Mouse (Mus musculus) liver, adult 2 months (tissue): ENCODE data around the gene Kif3c. TPM values are rescaled to one million over a fixed set of nuclear protein-coding genes. Genes with fewer than 3 reads are reported as not detected.
"Not testable (repeated sequence)": the region's sequence is repeated elsewhere in the genome, so short reads cannot be mapped to it uniquely, and the experiment has no call there.

Experiments used
- DNase-seq: peaks from one replicate; pipeline ENCODE4 v3.0.0-alpha.2; 2011; ENCODE audit warnings: low read depth, low spot score; ENCODE audit errors: extremely low read depth
- H3K27ac ChIP-seq: fragments of 200-500 bp; replicated peaks from 2 replicates; pipeline ENCODE4 v1.5.1; 2012; ENCODE audit warnings: low read depth, mild to moderate bottlenecking, control low read depth, inconsistent platforms, low read length; ENCODE audit not compliant: insufficient read depth
- H3K27me3 ChIP-seq: fragments of 200-500 bp; 2 replicates; pipeline ENCODE4 v1.6.1; 2012; ENCODE audit warnings: mild to moderate bottlenecking, moderate library complexity, low read length, inconsistent platforms; ENCODE audit not compliant: control insufficient read depth, insufficient read depth
- H3K36me3 ChIP-seq: fragments of 200-500 bp; 2 replicates; pipeline ENCODE4 v1.6.1; 2012; ENCODE audit warnings: low read length, inconsistent platforms; ENCODE audit not compliant: control insufficient read depth, insufficient read depth
- H3K4me1 ChIP-seq: fragments of 200-500 bp; 2 replicates; pipeline ENCODE4 v1.6.1; 2011; ENCODE audit warnings: low read length; ENCODE audit not compliant: control insufficient read depth, insufficient read depth
- H3K4me3 ChIP-seq: fragments of 200-500 bp; 2 replicates; pipeline ENCODE4 v1.5.1; 2011; ENCODE audit warnings: low read depth, mild to moderate bottlenecking, control low read depth, low read length, moderate library complexity; ENCODE audit not compliant: insufficient read depth
- H3K79me2 ChIP-seq: fragments of 200-500 bp; 2 replicates; pipeline ENCODE4 v1.6.1; 2012; ENCODE audit warnings: inconsistent platforms, mild to moderate bottlenecking, low read length, moderate library complexity; ENCODE audit not compliant: control insufficient read depth, insufficient read depth
- H3K9ac ChIP-seq: fragments of 200-500 bp; 2 replicates; pipeline ENCODE4 v1.6.1; 2012; ENCODE audit warnings: low read depth, mild to moderate bottlenecking, control low read depth, inconsistent platforms, low read length
- CTCF ChIP-seq: fragments of 200-500 bp; IDR thresholded peaks from 2 replicates; pipeline ENCODE4 v1.5.1; 2011; ENCODE audit warnings: low read depth, low read length, control low read depth
- POLR2A ChIP-seq: fragments of 200-500 bp; IDR thresholded peaks from 2 replicates; pipeline ENCODE4 v1.6.1; 2011; ENCODE audit warnings: low read length, control low read depth; ENCODE audit not compliant: insufficient read depth; ENCODE audit errors: extremely low read depth
- WGBS: fragments of 180-500 bp; shearing (Covaris S2); methylation state at CpG from one replicate; pipeline ENCODE4 v1.1.7; 2018; 5-methylcytosine and 5-hydroxymethylcytosine counted together
- polyA plus RNA-seq: library from polyadenylated mRNA; depleted of rRNA; stranded (reverse); fragments of >200 nt; gene quantifications from 2 replicates; pipeline ENCODE4 v1.2.3, GENCODE M21; 2012
- total RNA-seq: library from RNA; depleted of rRNA; stranded (reverse); fragments of >200 nt; gene quantifications from 2 replicates; pipeline ENCODE4 v1.2.3, GENCODE M21; 2014

Gene Kif3c
- total and polyA plus RNA-seq, 2 experiments = 0.55 to 0.99 TPM

DNA sequence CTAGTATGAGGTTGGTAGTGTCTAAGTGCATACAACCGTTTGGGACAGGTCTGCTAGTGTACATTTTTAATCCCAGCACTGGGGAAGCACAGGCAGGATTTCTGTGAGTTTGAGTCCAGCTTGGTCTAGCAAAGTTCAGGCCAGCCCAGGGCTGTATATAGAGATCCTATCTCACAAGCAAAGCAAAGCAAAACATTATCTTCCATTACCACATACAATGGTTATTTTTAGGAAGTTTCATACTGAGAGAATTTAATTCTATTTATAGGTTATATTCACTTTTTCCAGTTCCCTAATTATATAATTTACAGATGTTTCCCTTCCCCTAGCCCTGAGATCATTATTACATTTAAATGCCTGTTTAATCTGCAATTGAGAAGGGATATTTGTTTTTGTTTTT, 26.3 kb downstream of the Kif3c start:
- DNase-seq = no peak
- no peak overlapping the region for H3K9ac ChIP-seq
- H3K27me3 ChIP-seq = no peaks in the 10 kb centered on the region
- no peaks in the 10 kb centered on the region for H3K79me2 ChIP-seq
- no peaks in the 10 kb centered on the region for H3K4me1 ChIP-seq
- no peaks in the 10 kb centered on the region for H3K36me3 ChIP-seq
- no peak overlapping the region for H3K27ac ChIP-seq
- WGBS = 63% methylated on average over 1 of the region's 1 CpGs
- TF ChIP-seq POLR2A (no peak), CTCF (no peak)
- H3K4me3 ChIP-seq = no peak overlapping the region

DNA sequence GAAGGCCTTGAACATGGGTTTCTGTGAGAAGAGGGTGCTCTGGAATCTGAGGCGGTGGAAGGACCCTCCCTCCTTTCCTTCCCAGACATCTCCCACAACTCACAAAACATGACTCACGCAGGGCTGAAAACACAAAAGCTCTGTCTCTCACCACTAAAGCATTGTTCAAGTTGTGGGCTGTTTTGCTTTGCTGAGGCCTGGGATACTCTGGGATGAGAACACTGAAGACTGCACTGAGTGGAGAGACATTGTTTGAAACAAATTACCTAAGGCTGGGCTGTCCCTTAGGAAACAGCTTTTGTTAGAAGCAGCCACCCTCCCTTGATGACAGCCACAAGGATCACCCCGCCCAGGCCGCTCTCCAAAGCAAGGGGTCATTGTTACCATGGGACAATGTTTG, 28.2 kb downstream of the Kif3c start:
- WGBS = 91% methylated on average over 4 of the region's 4 CpGs

DNA sequence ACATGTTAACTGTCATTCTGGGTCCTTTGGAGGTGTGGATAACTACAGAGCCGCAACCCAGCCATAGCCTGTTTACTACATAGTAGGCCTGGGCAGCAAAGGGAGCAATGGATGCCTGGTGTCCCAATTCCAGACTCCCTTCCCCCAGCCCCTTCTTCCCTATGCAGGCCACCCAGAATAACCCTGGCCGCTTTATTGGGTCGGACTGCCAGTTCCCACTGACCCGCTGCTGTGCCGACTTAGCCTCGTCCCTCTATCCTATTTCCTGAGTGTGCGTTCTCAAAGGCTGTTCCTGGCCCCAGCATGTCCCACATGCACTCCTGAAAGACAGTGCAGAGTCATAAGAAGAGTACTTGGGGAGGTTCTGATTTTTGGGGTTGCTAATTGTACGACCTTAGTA, 32.0 kb downstream of the Kif3c start:
- no peak overlapping the region for H3K9ac ChIP-seq
- H3K27ac ChIP-seq = no peak overlapping the region
- H3K79me2 ChIP-seq = no peaks in the 10 kb centered on the region
- no peak for DNase-seq
- no peaks in the 10 kb centered on the region for H3K36me3 ChIP-seq
- H3K4me3 ChIP-seq = no peak overlapping the region
- no peaks in the 10 kb centered on the region for H3K27me3 ChIP-seq
- no peak for TF ChIP-seq CTCF
- no peak for TF ChIP-seq POLR2A
- no peaks in the 10 kb centered on the region for H3K4me1 ChIP-seq
- WGBS = 90% methylated on average over 8 of the region's 8 CpGs

More for the DNA sequence above, 28.2 kb downstream of the Kif3c start:
- no peaks in the 10 kb centered on the region for H3K79me2 ChIP-seq
- no peak overlapping the region for H3K9ac ChIP-seq
- H3K4me3 ChIP-seq = no peak overlapping the region
- no peak overlapping the region for H3K27ac ChIP-seq
- no peaks in the 10 kb centered on the region for H3K27me3 ChIP-seq
- H3K4me1 ChIP-seq = no peaks in the 10 kb centered on the region
- no peak for TF ChIP-seq POLR2A
- no peak for TF ChIP-seq CTCF
- no peaks in the 10 kb centered on the region for H3K36me3 ChIP-seq
- DNase-seq = no peak

DNA sequence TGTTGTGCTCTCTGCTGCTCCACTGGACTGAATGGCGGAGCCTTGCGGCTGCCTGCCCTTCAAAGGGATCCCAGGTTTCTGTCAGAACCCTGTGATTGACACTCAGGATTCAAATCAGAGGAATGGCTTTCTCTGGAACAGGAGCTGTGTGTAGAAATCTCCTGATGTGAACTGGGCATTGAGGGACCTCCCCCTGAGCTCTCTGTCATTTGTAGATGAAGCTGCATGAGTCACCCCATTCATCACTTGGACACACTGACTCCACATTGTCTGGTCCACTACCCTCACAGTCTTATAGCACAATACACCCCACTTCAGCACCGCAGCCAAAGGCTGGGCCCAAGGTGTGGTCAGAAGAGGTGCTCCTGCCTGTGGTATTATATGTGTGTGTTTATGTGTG, 40.7 kb downstream of the Kif3c start:
- H3K27ac ChIP-seq, H3K36me3 ChIP-seq, DNase-seq, H3K9ac ChIP-seq, H3K4me1 ChIP-seq, H3K27me3 ChIP-seq, H3K79me2 ChIP-seq, H3K4me3 ChIP-seq: not testable (repeated sequence)
- 92% methylated on average over 3 of the region's 3 CpGs for whole genome bisulfite sequencing

DNA sequence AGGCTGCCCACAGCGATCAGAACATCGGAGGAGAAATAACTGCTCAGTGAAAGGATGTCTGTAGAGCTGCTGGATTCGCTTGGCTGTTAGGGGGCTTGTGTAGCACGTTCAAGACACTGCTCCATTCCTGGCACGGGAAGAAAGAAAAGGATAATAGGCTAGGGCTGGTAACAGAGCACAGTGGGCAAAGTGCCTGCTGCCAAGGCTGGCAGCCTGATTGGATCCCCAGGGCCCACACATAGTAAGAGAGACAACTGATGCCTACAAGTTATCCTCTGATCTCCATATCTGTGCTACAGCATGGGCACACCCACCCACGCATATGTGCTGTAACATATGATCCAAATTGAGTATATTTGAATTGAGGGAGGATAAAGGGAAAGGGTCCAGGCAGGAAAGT, 41.7 kb downstream of the Kif3c start:
- Histone ChIP-seq H3K36me3 (no peaks in the 10 kb centered on the region), H3K79me2 (no peaks in the 10 kb centered on the region), H3K4me1 (no peaks in the 10 kb centered on the region), H3K27me3 (no peaks in the 10 kb centered on the region), H3K9ac (no peak overlapping the region), H3K4me3 (no peak overlapping the region), H3K27ac (no peak overlapping the region)
- 91% methylated on average over 6 of the region's 6 CpGs for WGBS
- TF ChIP-seq POLR2A (no peak), CTCF (no peak)
- DNase-seq = no peak

DNA sequence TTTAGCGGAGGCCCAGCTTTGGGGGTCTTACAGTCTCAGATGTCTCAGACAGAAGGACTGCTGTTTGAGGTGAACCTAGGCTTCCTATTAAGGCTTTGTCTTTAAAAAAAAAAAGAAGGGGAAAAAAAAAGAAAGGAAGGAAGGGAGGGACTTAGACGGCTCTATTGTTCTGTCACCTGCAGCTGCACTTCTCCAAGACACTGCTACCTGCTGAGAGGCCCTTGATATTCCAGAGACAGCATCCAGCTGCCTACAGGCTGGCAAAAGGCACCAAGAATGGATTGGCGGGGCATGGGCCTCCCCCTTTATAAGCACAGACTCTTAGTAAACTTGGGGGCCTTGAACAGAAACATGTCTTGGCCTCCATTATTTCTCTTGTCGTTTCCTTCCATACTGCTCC, 50.0 kb downstream of the Kif3c start:
- no peak overlapping the region for H3K4me3 ChIP-seq
- no peak overlapping the region for H3K9ac ChIP-seq
- no peaks in the 10 kb centered on the region for H3K36me3 ChIP-seq
- H3K4me1 ChIP-seq = no peaks in the 10 kb centered on the region
- TF ChIP-seq POLR2A (no peak), CTCF (no peak)
- no peaks in the 10 kb centered on the region for H3K27me3 ChIP-seq
- H3K27ac ChIP-seq = no peak overlapping the region
- no peak for DNase-seq
- 95% methylated on average over 4 of the region's 4 CpGs for WGBS
- no peaks in the 10 kb centered on the region for H3K79me2 ChIP-seq

DNA sequence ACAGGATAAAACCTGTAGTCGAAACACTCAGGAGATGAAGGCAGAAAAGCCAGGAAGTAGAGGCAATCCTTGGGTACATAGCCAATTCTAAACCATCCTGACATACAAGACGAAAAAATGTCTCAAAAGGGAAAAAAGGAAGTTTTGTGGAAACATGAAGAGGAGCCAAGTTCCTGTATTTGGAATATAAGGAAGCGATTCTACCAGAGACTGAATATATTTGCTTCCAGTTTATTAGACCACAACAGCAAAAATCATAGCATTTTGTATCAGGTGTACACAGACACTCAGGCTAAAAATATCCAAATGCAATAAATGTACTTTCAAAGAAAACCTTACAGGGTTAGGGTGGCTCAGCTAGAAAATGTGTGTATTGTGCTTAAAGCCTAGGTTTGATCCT, 53.8 kb downstream of the Kif3c start:
- H3K9ac ChIP-seq = no peak overlapping the region
- WGBS = 78% methylated on average over 3 of the region's 3 CpGs
- no peaks in the 10 kb centered on the region for H3K4me1 ChIP-seq
- no peak for DNase-seq
- H3K27ac ChIP-seq = no peak overlapping the region
- no peak overlapping the region for H3K4me3 ChIP-seq
- H3K79me2 ChIP-seq = peaks cover 5% of the 10 kb centered on the region; the same call in 1 of the 2 replicates
- peaks cover 2% of the 10 kb centered on the region; the same call in 1 of the 2 replicates for H3K36me3 ChIP-seq
- no peaks in the 10 kb centered on the region for H3K27me3 ChIP-seq
- no peak for TF ChIP-seq POLR2A
- no peak for TF ChIP-seq CTCF
